Mouse (Mus musculus): ENCODE measurements around the gene Tbck.

DNA sequence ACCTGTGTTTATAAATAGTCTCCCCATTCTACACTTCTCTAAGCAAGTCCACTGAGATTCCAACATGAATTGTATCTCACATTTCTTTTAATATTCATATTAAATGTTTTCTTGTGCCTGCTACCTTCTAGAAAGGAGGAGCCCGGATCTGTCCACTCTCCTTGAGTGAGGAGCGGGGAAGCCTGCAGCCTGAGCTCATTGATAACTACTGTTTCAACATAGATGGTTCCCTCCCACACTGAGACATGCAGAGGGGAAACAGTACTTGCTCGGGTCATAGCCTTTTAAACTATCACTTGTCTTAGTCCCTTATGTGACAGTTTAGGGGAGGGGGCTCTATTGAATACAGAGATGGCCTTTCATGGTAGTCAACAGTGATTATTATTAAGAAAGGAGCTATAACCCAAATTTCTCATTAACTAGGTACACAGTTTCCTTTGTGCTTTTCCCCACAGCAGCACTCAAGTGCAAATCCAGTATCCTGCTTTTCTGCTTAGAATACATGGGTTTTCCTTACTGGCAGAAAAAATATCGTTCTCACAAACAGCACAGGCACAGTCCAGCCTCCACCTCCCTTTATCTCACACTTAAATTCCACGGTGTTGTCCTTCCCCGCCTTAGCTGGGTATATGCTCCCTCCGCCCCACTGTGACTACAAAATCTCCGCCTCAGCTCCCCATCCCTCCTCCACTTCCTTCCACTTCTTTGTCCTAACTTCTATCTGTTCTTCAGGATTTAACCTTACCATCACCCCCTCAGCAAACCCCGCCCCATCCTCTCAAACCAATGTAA, 130.0 kb downstream of the Tbck start:
- no peak for TF ChIP-seq CTCF (IDR thresholded peaks at IDR 0.05; ENCODE audit: extremely low read depth, insufficient read depth, low read length)
- TF ChIP-seq POLR2A (IDR thresholded peaks at IDR 0.05; ENCODE audit: extremely low read depth, insufficient read depth, low read length): no peak

All from cortical plate, adult 2 months (tissue).